Mouse (Mus musculus): ENCODE measurements at regions not wholly inside any gene's neighbourhood (a gene's known extent, or its start where the extent isn't known, plus 50 kb on each side); places are given as distances from the start of the nearest gene placed in this dataset.

- DNase-seq (ENCODE audit: low read depth, low spot score), result no peak
- no peak overlapping the region for H3K27ac ChIP-seq (ENCODE audit: insufficient read depth, low read depth, low read length, poor library complexity, severe bottlenecking)
- in situ Hi-C loops (cut with MboI; ENCODE audit: low sequenced_read_pairs in 2 of 2, unreplicated experiment in 2 of 2), result no loop called here
- no peak overlapping the region for H3K4me3 ChIP-seq (ENCODE audit: insufficient read depth in 1 of 2, low read depth in 1 of 2, low read length in 2 of 2, poor library complexity in 1 of 2, severe bottlenecking in 1 of 2)
- no peak overlapping the region for H3K9ac ChIP-seq (ENCODE audit: insufficient read depth, low read depth, low read length, poor library complexity, severe bottlenecking)
- no peaks in the 10 kb centered on the region for H3K36me3 ChIP-seq (ENCODE audit: control insufficient read depth, insufficient read depth, low read length, poor library complexity, severe bottlenecking)
- H3K9me3 ChIP-seq (ENCODE audit: control insufficient read depth, insufficient read depth, low read depth, low read length), result no peaks in the 10 kb centered on the region
- TF ChIP-seq MAFK (IDR thresholded peaks at IDR 0.05; ENCODE audit: insufficient read depth, low read depth, low read length) (peak; percentile 100), HCFC1 (IDR thresholded peaks at IDR 0.05; ENCODE audit: borderline replicate concordance, insufficient read depth, low read length) (no peak), CHD2 (IDR thresholded peaks at IDR 0.05; ENCODE audit: low read depth, low read length) (no peak), ZNF384 (IDR thresholded peaks at IDR 0.05; ENCODE audit: low read depth, low read length) (no peak)
- no peaks in the 10 kb centered on the region for H3K4me1 ChIP-seq (ENCODE audit: control insufficient read depth in 2 of 2, insufficient read depth in 2 of 2, low read length in 2 of 2, poor library complexity in 1 of 2)
These were observed 1323.7 kb upstream of the Pcdh7 start for GRCm38 (mm10) chr5:56394021-56394420.

- H3K36me3 ChIP-seq (ENCODE audit: control insufficient read depth, insufficient read depth, low read length, poor library complexity, severe bottlenecking), result no peaks in the 10 kb centered on the region
- H3K27ac ChIP-seq (ENCODE audit: insufficient read depth, low read depth, low read length, poor library complexity, severe bottlenecking), result no peak overlapping the region
- H3K9me3 ChIP-seq (ENCODE audit: control insufficient read depth, insufficient read depth, low read depth, low read length), result no peaks in the 10 kb centered on the region
- in situ Hi-C loops (cut with MboI; ENCODE audit: low sequenced_read_pairs in 2 of 2, unreplicated experiment in 2 of 2), result no loop called here
- H3K4me3 ChIP-seq (ENCODE audit: insufficient read depth in 1 of 2, low read depth in 1 of 2, low read length in 2 of 2, poor library complexity in 1 of 2, severe bottlenecking in 1 of 2), result no peak overlapping the region
- no peaks in the 10 kb centered on the region for H3K4me1 ChIP-seq (ENCODE audit: control insufficient read depth in 2 of 2, insufficient read depth in 2 of 2, low read length in 2 of 2, poor library complexity in 1 of 2)
- no peak for DNase-seq (ENCODE audit: low read depth, low spot score)
- no peak for TF ChIP-seq CHD2 (IDR thresholded peaks at IDR 0.05; ENCODE audit: low read depth, low read length)
- H3K9ac ChIP-seq (ENCODE audit: insufficient read depth, low read depth, low read length, poor library complexity, severe bottlenecking), result no peak overlapping the region
These were observed 1282.8 kb upstream of the Pcdh7 start for GRCm38 (mm10) chr5:56434958-56435357.

- no peaks in the 10 kb centered on the region for H3K9me3 ChIP-seq (ENCODE audit: control insufficient read depth, insufficient read depth, low read depth, low read length)
- H3K4me1 ChIP-seq (ENCODE audit: control insufficient read depth in 2 of 2, insufficient read depth in 2 of 2, low read length in 2 of 2, poor library complexity in 1 of 2), result no peaks in the 10 kb centered on the region
- TF ChIP-seq HCFC1 (IDR thresholded peaks at IDR 0.05; ENCODE audit: borderline replicate concordance, insufficient read depth, low read length) (no peak), ZC3H11A (IDR thresholded peaks at IDR 0.05; ENCODE audit: borderline replicate concordance, low read depth, low read length) (no peak), MAFK (IDR thresholded peaks at IDR 0.05; ENCODE audit: insufficient read depth, low read depth, low read length) (no peak), CHD2 (IDR thresholded peaks at IDR 0.05; ENCODE audit: low read depth, low read length) (no peak), ZNF384 (IDR thresholded peaks at IDR 0.05; ENCODE audit: low read depth, low read length) (no peak)
- no peak overlapping the region for H3K4me3 ChIP-seq (ENCODE audit: insufficient read depth in 1 of 2, low read depth in 1 of 2, low read length in 2 of 2, poor library complexity in 1 of 2, severe bottlenecking in 1 of 2)
- in situ Hi-C loops (cut with MboI; ENCODE audit: low sequenced_read_pairs in 2 of 2, unreplicated experiment in 2 of 2), result no loop called here
- no peaks in the 10 kb centered on the region for H3K36me3 ChIP-seq (ENCODE audit: control insufficient read depth, insufficient read depth, low read length, poor library complexity, severe bottlenecking)
- no peak for DNase-seq (ENCODE audit: low read depth, low spot score)
- H3K27ac ChIP-seq (ENCODE audit: insufficient read depth, low read depth, low read length, poor library complexity, severe bottlenecking), result no peak overlapping the region
- no peak overlapping the region for H3K9ac ChIP-seq (ENCODE audit: insufficient read depth, low read depth, low read length, poor library complexity, severe bottlenecking)
These were observed 1277.3 kb upstream of the Pcdh7 start for GRCm38 (mm10) chr5:56440423-56440822.

GRCm38 (mm10) chr5:56487739-56488138, 1230.0 kb upstream of the Pcdh7 start:
- in situ Hi-C loops (cut with MboI; ENCODE audit: low sequenced_read_pairs in 2 of 2, unreplicated experiment in 2 of 2), result no loop called here
- TF ChIP-seq ZC3H11A (IDR thresholded peaks at IDR 0.05; ENCODE audit: borderline replicate concordance, low read depth, low read length), result no peak
- no peak for TF ChIP-seq HCFC1 (IDR thresholded peaks at IDR 0.05; ENCODE audit: borderline replicate concordance, insufficient read depth, low read length)
- TF ChIP-seq ZNF384 (IDR thresholded peaks at IDR 0.05; ENCODE audit: low read depth, low read length), result no peak
- TF ChIP-seq MAFK (IDR thresholded peaks at IDR 0.05; ENCODE audit: insufficient read depth, low read depth, low read length), result no peak
- TF ChIP-seq CHD2 (IDR thresholded peaks at IDR 0.05; ENCODE audit: low read depth, low read length), result no peak
- no peak overlapping the region for H3K4me3 ChIP-seq (ENCODE audit: insufficient read depth in 1 of 2, low read depth in 1 of 2, low read length in 2 of 2, poor library complexity in 1 of 2, severe bottlenecking in 1 of 2)
- H3K4me1 ChIP-seq (ENCODE audit: control insufficient read depth in 2 of 2, insufficient read depth in 2 of 2, low read length in 2 of 2, poor library complexity in 1 of 2), result no peaks in the 10 kb centered on the region
- no peak overlapping the region for H3K27ac ChIP-seq (ENCODE audit: insufficient read depth, low read depth, low read length, poor library complexity, severe bottlenecking)
- no peak for DNase-seq (ENCODE audit: low read depth, low spot score)
- no peaks in the 10 kb centered on the region for H3K9me3 ChIP-seq (ENCODE audit: control insufficient read depth, insufficient read depth, low read depth, low read length)
- no peak overlapping the region for H3K9ac ChIP-seq (ENCODE audit: insufficient read depth, low read depth, low read length, poor library complexity, severe bottlenecking)
- H3K36me3 ChIP-seq (ENCODE audit: control insufficient read depth, insufficient read depth, low read length, poor library complexity, severe bottlenecking), result no peaks in the 10 kb centered on the region

Measured in ES-E14 (cell line).